Mouse (Mus musculus) leukemia stem cell, adult 10-12 weeks (primary cell): Measurements from ENCODE around the gene Cep290. TPM values are rescaled to one million over a fixed set of nuclear protein-coding genes. Genes with fewer than 3 reads are reported as not detected.

Experiments used
- polyA plus RNA-seq: library from polyadenylated mRNA; stranded (reverse); fragments of >175 nt; gene quantifications from 2 replicates; pipeline ENCODE4 v1.2.3, GENCODE M21; 2012; ENCODE audit warnings: low replicate concordance

Cep290 gene
- 0.37 and 0.85 TPM in 2 replicates for polyA plus RNA-seq

DNA sequence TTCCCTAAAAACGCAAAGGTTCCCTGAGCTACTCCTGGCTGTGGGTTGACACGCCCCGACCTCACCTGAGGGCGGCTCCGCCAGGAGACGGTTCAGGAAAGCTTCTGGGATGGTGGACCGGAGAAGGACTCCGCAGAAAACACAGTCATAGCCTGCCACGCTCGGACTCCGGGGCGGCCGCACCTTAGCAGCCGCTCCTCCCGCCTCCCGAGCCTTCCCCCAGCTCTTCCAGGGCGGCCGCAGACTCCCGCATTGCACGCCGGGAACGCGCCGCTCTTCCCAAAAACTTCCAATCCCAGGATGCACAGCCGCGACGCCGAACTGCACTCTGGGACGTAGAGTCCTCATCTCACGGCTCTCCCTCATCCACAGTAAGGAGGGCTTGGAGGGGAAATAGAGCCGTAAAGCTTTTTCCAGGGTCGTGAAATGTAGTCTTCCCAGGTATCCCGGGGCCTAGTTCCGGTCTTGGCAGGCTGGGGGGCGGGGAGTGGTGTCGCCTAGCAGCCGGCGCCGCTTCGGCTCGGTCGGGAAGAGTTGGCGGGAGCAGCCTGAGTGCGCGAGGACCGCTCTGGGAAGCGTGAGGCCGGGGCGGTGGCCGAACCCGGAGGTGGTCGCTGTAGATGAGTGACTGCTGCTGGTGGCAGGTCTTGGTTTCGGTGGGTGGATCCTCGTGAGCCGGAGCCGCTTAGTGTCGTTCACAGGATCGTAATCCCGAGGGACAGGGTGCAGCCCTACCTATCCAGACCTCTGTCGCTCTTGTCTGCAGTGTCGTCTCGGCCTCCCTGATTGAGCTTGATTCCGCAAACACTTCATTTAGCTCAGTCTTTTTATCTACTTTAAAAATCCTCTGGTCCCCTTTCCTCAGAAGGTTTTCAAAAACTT is at the start of gene Cep290, which contains the start of gene Tmtc3:
TSS of gene Cep290 (plus strand) at position 462 of the 882 bp plus-strand sequence.
TSS of gene Tmtc3 (minus strand) at position 254 of the 882 bp plus-strand sequence.

DNA sequence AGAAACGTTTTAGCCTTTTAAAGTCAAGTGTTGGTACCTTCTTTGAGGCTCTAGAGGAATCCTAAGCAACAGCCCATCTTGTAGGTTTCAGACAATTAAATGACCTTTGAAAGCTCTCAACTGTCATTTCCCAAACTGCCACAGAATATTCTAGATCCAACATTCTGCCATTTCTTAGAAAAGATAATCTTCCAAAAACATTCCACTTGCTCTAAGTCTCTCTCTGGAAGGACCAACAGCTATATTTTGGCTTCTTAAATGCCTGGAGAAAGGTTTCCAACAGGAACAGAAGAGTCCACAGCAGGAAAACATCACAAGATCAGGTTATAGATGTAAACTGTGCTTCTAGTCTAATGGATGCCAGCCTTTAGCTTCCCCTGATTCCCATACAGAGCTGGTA is 103.0 kb downstream of the Cep290 start, which contains the start of the genes 4930430F08Rik and 1700017N19Rik:
TSS of gene 4930430F08Rik (minus strand) at position 101 of the 400 bp plus-strand sequence.
TSS of gene 1700017N19Rik (plus strand) at position 162 of the 400 bp plus-strand sequence.

Other genes starting within 250 kb of the Cep290 start
- gene Gm4301, start 151.9 kb upstream of the Cep290 start, polyA plus RNA-seq = not detected in 2 replicates
- not detected in 2 replicates for gene Gm4302, start 146.7 kb upstream of the Cep290 start, polyA plus RNA-seq
- gene Gm4303, start 141.6 kb upstream of the Cep290 start, polyA plus RNA-seq = not detected in 2 replicates
- gene Gm4305, start 136.5 kb upstream of the Cep290 start, polyA plus RNA-seq = not detected in 2 replicates
- gene Gm4307, start 126.2 kb upstream of the Cep290 start, polyA plus RNA-seq = not detected in 2 replicates
- gene Gm4312, start 105.0 kb upstream of the Cep290 start, polyA plus RNA-seq = not detected in 2 replicates
- gene Tmtc3, start 208 bp upstream of the Cep290 start, polyA plus RNA-seq = 10.0 and 10.6 TPM in 2 replicates
- 1.4 and 5.0 TPM in 2 replicates for gene 4930430F08Rik, start 102.9 kb downstream of the Cep290 start, polyA plus RNA-seq
- gene 1700017N19Rik, start 102.9 kb downstream of the Cep290 start, polyA plus RNA-seq = not detected in 2 replicates